Mouse (Mus musculus): ENCODE measurements around the gene Rps29.

The Rps29 gene

GRCm38 (mm10) chr12:69158765-69159577 lies at the start of gene Rps29:
TSS of gene Rps29 (minus strand) at chr12:69159186.
- DNase-seq, result peak; percentile 96

DNA sequence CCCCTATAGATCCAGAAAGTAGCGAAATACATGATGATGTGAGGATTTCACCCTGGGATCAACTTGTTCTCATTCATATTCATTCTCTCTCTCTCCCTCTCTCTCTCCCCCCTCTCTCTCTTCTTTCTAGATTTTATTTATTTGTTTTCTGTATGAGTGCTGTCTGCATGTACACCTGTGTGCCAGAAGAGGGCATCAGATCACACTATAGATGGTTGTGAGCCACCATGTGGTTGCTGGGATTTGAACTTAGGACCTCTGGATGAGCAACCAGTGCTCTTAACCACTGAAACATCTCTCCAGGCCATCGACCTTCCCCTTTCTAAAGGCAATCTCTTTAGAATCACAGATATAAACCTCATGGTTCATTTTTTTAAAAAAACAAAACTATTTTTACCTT lies 49.5 kb upstream of the Rps29 start:
- no peak for DNase-seq

- DNase-seq, result no peak
Observed at GRCm38 (mm10) chr12:69207926-69208325, 48.9 kb upstream of the Rps29 start.

DNA sequence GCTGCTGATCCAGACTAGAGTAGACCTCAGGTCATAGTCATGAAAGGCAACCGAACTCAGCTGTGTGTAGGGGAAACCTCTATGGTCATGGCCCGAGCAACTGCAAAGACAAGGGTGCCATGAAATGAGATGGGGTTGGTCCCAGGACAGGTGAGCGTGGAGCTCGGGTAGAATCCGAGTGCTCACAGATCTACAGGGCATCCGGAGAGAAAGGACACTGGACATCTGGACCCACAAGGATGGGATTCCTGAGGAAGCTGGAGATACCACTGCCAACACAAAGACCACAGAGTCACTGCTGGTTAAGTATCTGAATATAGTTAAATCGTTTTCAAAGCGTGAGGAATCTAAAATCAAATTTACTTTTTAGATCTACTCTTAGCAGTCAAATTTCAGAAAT lies 48.4 kb upstream of the Rps29 start:
- DNase-seq, result no peak

GRCm38 (mm10) chr12:69204052-69204833 lies 45.3 kb upstream of the Rps29 start, which contains the start of gene Gm49384:
TSS of gene Gm49384 (minus strand) at chr12:69204267.
- DNase-seq, result no peak

- no peak for DNase-seq
Observed at GRCm38 (mm10) chr12:69198985-69199384, 40.0 kb upstream of the Rps29 start.

- DNase-seq, result peak; percentile 68
Observed at GRCm38 (mm10) chr12:69198164-69198535, 39.2 kb upstream of the Rps29 start, which contains the start of gene Dnaaf2. TSS of gene Dnaaf2 (minus strand) at chr12:69198429.

DNA sequence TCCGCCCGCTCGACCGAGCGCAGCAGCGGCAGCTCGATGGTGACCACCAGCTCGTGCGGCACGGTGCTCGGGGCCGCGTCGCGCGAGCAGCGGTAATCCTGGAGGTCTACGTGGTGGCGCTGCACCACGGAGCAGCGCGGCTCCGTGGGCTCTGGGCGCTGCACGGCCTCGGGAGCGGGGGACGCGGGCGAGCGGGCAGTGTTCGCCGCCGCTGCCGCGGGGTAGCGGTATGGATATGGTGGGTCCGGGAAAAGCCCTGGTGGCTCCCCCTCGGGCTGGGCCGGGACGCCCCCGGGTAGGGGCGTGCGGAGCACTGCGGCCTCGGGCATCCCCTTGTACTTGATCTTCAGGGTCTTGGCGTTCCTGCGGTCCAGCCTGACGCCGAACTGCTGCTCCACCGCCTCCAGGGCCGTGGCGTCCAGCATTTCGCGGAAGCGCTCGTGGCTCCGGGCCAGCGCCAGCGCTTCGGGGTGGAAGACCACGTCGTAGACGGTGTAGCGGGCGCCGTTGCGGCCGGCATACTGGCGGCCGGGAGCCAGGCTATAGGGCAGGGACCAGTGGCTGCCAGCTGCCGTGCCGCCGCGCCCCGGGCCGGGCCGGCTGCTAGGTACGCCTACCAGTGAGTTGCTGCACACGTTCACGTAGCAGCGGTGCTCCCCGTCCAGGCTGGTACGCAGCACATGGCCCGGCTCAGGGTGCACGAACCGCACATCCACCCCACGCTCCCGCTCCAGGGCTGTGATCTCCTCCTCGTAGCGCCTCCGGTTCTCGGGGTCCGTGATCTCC lies 38.6 kb upstream of the Rps29 start:
- DNase-seq, result peak; percentile 59

GRCm38 (mm10) chr12:69196444-69197377 lies 37.7 kb upstream of the Rps29 start, which contains the start of gene Gm49383:
TSS of gene Gm49383 (minus strand) at chr12:69197104.
- peak; percentile 74 for DNase-seq

- DNase-seq, result no peak
Observed at GRCm38 (mm10) chr12:69192637-69193036, 33.7 kb upstream of the Rps29 start.

DNA sequence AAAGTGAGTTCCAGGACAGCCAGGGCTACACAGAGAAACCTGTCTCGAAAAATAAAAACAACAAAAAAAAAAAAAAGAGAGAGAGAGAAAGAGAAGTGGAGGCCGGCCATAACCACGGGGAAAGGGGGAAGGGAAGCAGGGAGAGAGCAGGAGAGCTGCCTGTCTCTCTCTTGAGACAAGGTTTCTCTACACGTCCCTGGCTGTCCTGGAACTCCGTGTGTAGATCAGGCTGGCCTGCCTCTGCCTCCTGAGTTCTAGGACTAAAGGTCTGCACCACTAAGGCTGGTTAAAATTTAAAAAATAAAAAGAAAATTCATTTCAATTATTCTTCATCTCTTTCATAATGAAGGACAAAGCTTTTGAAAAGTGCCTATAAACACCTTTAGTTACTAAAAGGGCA lies 32.4 kb upstream of the Rps29 start:
- no peak for DNase-seq

- DNase-seq, result no peak
Observed at GRCm38 (mm10) chr12:69190522-69190921, 31.5 kb upstream of the Rps29 start.

- DNase-seq, result no peak
Observed at GRCm38 (mm10) chr12:69190074-69190473, 31.1 kb upstream of the Rps29 start.

DNA sequence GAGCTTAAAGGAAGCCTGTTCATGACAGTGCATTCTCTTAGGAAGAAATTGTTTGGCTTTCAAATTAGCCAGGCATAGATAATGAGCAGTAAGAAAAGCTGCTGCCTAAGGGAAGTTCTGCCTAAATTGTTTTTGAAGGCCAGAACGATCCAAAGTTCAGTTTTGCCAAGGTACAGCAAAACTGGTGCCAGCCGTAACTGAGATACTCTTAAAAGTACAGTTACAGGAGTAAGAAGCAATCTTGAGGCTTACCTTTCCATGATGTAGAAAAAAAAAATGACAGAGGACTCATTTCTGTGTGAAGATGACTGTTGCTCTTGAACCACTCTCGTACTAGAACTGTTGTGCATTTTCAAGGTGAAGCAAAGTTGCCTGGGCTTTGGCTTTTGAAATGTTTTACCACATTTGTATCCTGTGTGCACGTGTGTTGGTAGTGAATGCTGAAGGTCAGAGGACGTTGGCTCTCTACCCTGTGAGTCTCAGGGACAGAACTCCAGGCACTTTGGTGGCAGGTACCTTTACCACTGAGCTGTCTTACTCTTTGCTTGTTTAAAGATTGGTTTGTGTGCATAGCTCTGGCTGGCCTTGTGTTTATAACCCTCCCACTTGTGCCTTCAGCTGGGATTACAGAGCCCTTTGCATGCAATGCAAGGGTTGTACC lies 28.0 kb upstream of the Rps29 start:
- DNase-seq, result no peak

DNA sequence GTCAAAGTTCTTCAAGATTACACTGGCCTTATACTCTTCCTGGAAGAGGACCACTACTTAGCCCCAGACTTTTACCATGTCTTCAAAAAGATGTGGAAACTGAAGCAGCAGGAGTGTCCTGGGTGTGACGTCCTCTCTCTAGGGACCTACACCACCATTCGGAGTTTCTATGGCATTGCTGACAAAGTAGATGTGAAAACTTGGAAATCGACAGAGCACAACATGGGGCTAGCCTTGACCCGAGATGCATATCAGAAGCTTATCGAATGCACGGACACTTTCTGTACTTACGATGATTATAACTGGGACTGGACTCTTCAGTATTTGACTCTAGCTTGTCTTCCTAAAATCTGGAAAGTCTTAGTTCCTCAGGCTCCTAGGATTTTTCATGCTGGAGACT lies 26.4 kb upstream of the Rps29 start:
- no peak for DNase-seq

DNA sequence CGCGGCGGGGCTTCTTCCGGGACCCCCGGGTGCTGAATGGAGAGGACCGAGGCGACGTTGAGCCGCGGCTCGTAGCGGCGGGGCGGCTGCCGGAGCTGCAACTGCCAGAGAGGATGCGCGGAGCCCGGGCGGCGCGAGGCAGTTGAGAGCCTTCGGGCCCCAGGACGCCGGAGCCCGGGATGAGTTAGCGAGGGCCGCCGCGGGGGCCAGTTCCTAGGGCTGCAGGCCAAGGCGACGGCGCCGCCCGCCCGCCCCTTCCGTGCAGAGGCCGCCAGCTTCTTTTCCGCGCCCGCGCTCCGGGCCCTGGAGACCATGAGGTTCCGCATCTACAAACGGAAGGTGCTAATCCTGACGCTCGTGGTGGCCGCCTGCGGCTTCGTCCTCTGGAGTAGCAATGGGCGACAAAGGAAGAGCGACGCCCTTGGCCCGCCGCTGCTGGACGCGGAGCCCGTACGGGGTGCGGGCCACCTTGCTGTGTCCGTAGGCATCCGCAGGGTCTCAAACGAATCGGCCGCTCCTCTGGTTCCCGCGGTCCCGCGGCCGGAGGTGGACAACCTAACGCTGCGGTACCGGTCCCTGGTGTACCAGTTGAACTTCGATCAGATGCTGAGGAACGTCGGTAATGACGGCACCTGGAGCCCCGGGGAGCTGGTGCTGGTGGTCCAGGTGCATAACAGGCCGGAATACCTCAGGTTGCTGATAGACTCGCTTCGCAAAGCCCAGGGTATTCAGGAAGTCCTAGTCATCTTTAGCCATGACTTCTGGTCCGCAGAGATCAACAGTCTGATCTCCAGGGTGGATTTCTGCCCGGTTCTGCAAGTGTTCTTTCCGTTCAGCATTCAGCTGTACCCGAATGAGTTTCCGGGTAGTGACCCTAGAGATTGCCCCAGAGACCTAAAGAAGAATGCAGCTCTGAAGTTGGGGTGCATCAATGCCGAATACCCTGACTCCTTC lies 25.6 kb upstream of the Rps29 start:
- DNase-seq, result peak; percentile 62

- peak; percentile 100 for DNase-seq
Observed at GRCm38 (mm10) chr12:69183583-69184308, 24.8 kb upstream of the Rps29 start, which contains the start of the genes Rpl36al and Mgat2. TSS of gene Rpl36al (minus strand) at chr12:69184083. TSS of gene Mgat2 (plus strand) at chr12:69184157.

GRCm38 (mm10) chr12:69181800-69182199 lies 22.8 kb upstream of the Rps29 start:
- DNase-seq, result no peak

DNA sequence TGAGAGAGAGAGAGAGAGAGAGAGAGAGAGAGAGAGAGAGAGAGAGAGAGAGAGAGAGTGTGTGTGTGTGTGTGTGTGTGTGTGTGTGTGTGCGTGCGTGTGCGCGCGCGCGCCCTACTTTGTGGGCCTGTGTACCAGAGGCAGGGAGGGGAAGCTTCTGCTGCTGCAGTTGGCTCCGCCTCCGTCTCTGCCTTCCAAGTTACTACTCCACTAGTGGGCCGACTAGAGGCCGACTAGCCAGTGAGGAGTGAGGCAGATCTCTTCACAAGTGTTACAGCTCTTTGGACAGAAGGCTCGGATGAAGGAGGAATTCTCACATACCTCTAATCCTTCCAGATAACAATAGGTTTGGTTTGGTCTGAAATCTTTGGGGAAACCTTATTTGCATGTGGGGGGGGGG lies 20.4 kb upstream of the Rps29 start:
- DNase-seq, result no peak

Measured in right cerebral cortex, postnatal 14 days (tissue).